Mouse (Mus musculus) macrophage (primary cell): Measurements from ENCODE around the gene Gramd1b. TPM values are rescaled to one million over a fixed set of nuclear protein-coding genes. Genes with fewer than 3 reads are reported as not detected.
"Not testable (repeated sequence)": the region's sequence is repeated elsewhere in the genome, so short reads cannot be mapped to it uniquely, and the experiment has no call there.

Experiments used
- H3K27ac ChIP-seq: fragments of 350-480 bp; formaldehyde crosslinking; 2 replicates; pipeline ENCODE4 v1.9.0; 2021
- H3K36me3 ChIP-seq: fragments of 350-480 bp; formaldehyde crosslinking; 2 replicates; pipeline ENCODE4 v1.9.0; 2021; ENCODE audit errors: inconsistent target
- H3K4me3 ChIP-seq: fragments of 350-480 bp; formaldehyde crosslinking; 2 replicates; pipeline ENCODE4 v1.9.0; 2021; ENCODE audit errors: inconsistent target
- H3K79me2 ChIP-seq: fragments of 350-480 bp; formaldehyde crosslinking; 2 replicates; pipeline ENCODE4 v1.9.0; 2021; ENCODE audit errors: inconsistent target
- WGBS: methylation state at CpG from one replicate; pipeline ENCODE4 v1.1.7; 2026; ENCODE audit warnings: inconsistent platforms; ENCODE audit not compliant: missing documents; 5-methylcytosine and 5-hydroxymethylcytosine counted together
- polyA plus RNA-seq: library from polyadenylated mRNA; stranded (reverse); fragments of 250-400 nt; gene quantifications from 3 replicates; pipeline ENCODE4 v1.2.4, GENCODE M21; 2018; ENCODE audit warnings: inconsistent platforms

Gramd1b gene
- polyA plus RNA-seq, 1 experiment from 2014 or later: 73.4 TPM

DNA sequence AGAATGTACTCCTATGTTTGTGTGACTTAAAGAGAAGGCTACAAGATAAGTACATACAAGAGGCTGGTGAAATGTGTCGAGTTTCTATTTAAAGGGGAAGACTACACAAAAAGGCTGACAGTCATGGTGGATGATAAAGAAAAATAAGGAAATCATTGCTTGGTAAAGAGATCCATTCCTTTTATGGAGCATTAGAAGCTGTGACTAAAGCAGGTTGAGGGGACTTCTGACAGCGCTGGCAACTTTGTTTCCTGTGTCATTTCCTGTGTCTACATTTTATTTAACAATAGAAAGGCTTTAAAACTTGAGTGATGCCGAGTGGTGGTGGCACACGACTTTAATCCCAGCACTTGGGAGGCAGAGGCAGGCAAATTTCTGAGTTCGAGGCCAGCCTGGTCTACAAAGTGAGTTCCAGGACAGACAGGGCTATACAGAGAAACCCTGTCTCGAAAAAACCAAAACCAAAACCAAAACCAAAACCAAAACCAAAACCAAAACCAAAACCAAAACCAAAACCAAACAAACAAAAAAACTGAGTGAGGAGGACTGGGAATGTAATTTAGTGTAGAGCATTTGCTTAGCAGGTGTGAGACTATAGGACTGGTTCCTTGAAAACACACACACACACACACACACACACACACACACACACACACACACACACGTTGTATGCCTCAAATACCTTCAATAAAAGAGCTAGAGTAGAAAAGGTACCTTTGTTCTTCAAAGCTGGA is 48.7 kb downstream of the Gramd1b start:
- not testable (repeated sequence) for H3K79me2 ChIP-seq, H3K27ac ChIP-seq, H3K36me3 ChIP-seq, H3K4me3 ChIP-seq
- WGBS: 50% methylated on average over 7 of the region's 7 CpGs

DNA sequence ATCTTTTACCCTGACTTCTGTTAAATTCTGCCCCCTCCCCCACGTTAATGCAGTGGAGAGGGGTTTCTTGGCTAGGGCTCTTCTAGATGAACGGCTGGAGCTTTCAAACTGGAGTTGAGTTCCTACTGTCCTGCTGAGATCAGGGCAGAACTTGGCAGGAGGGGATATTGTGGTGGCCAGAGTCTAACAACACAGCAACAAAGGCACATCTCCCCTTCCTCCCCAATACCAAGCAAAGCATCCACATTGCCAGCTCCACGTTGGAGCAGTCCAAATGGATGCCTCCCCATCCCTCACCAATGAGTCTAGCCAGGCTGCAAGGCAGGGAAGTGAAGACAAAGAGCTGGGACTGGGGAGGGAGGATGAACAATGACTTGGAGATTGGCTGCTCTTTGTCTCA is 49.9 kb downstream of the Gramd1b start:
- Histone ChIP-seq H3K4me3 (no peak overlapping the region), H3K27ac (no peak overlapping the region), H3K79me2 (no peaks in the 10 kb centered on the region), H3K36me3 (no peaks in the 10 kb centered on the region)
- 92% methylated on average over 3 of the region's 3 CpGs for WGBS

- H3K4me3 ChIP-seq: no peak overlapping the region
- no peaks in the 10 kb centered on the region for H3K79me2 ChIP-seq
- WGBS: 48% methylated on average over 4 of the region's 4 CpGs
Observed at GRCm38 (mm10) chr9:40479333-40479732, 51.9 kb downstream of the Gramd1b start.

GRCm38 (mm10) chr9:40478146-40478900 is 52.9 kb downstream of the Gramd1b start:
- H3K79me2 ChIP-seq: no peaks in the 10 kb centered on the region
- no peaks in the 10 kb centered on the region for H3K36me3 ChIP-seq
- no peak overlapping the region for H3K27ac ChIP-seq
- H3K4me3 ChIP-seq: no peak overlapping the region
- 89% methylated on average over 8 of the region's 9 CpGs for WGBS

More at GRCm38 (mm10) chr9:40479333-40479732, 51.9 kb downstream of the Gramd1b start:
- Histone ChIP-seq H3K27ac (no peak overlapping the region), H3K36me3 (no peaks in the 10 kb centered on the region)

DNA sequence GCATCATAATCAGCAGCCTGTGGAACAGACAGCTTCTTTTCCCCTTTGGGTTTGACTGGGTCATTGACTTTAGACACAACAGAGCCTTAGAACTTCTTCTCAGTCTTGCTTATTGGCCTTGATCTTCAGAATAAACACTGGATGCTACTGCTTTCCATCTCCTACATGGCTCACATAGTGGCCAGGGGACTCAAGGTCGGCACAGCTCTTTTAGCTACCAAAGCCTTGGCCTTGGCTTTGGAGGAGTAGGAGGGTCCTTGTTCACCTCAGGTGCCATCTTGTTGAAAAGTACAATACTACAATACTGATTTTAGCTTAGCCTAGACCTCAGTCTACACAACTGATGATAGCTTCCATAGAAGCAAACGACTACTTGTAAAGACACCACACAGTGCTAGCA is 53.6 kb downstream of the Gramd1b start:
- Histone ChIP-seq H3K36me3 (no peaks in the 10 kb centered on the region), H3K27ac (no peak overlapping the region), H3K79me2 (no peaks in the 10 kb centered on the region), H3K4me3 (no peak overlapping the region)
- 83% methylated on average over 2 of the region's 2 CpGs for whole genome bisulfite sequencing

- WGBS: 92% methylated on average over 11 of the region's 11 CpGs
- no peak overlapping the region for H3K4me3 ChIP-seq
- H3K27ac ChIP-seq: no peak overlapping the region
- H3K79me2 ChIP-seq: no peaks in the 10 kb centered on the region
- no peaks in the 10 kb centered on the region for H3K36me3 ChIP-seq
Observed at GRCm38 (mm10) chr9:40476098-40476497, 55.1 kb downstream of the Gramd1b start.

DNA sequence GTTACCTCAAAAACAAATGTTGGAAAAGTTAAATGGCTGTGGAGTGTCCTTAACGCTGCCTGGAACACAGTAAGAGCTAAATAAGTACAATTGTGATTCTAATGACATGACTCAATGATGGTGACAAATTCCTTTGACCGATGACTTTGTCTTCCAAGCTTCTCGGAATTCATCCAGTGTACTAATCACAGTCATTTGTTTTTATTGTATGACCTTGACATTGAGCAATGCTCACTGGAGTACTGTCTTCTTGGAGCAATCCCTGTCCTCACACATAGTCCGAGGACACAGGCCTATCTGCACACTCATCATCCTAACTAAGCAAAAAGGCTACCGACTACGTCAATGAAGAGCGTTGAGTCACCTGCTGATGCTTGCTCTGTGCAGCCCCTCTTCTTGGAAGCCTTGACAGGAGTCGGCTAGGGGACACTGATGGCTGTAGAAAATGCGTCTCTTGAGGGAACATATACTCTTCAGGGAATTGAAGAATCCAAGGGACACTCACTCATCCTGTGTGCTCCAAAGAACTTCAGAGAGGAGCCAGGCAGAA is 58.1 kb downstream of the Gramd1b start:
- Histone ChIP-seq H3K27ac (no peak overlapping the region), H3K36me3 (no peaks in the 10 kb centered on the region), H3K79me2 (no peaks in the 10 kb centered on the region), H3K4me3 (no peak overlapping the region)
- WGBS: 95% methylated on average over 9 of the region's 9 CpGs

DNA sequence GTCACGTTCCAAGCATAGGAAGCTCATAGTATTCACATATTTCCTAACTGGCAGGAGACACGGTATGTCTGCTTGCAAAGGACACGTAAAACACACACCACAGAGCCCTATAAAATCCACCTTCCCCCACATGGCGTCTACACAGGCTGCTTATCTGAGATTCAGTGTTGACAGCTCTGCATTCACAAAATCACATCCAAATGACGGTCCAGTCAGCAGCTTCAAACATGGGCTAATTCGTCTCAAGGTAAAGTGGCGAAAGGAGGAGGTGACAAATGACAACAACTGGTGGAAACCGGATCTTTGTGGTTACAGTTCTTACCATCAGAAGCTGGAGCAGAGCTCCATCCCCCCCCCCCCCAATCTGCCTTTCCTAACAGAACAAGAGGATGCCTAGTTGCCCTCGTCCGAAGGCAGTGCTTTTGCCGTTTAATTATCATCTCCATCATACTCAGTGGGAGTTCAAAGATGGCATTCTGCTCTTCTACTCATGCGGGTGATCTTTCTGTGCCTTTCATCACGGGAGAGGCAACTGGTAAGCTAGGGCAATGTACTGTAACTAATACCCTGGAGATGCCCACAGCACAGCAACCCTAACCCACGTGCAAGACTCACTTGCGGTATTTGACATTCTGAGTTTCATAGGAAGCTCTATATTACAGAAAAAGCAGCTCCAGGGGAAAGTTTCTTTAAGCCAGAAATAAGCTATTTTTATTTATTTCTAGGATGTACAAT is 61.6 kb downstream of the Gramd1b start:
- no peak overlapping the region for H3K4me3 ChIP-seq
- WGBS: 81% methylated on average over 15 of the region's 15 CpGs

DNA sequence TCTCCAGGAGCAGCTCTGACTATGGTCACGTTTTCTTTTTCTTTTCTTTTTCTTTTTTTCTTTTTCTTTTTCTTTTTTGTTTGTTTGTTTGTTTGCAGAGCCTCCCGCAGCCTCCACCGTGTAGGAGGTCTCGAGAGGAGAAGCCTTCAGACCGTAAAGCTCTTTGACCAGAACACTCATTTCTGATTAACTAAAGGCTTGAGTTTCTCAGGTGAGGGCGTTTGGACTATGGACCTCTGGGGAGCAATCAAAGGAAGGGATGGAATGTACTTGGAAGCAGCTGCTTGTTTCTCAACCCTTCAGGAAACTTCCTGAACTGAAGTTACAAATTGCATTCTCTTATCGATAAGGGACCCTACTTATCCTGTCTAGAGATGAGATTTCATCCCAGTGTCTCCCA is 64.4 kb downstream of the Gramd1b start:
- no peaks in the 10 kb centered on the region for H3K36me3 ChIP-seq
- 70% methylated on average over 6 of the region's 7 CpGs for WGBS
- no peak overlapping the region for H3K4me3 ChIP-seq
- no peak overlapping the region for H3K27ac ChIP-seq
- H3K79me2 ChIP-seq: no peaks in the 10 kb centered on the region

More for the DNA sequence above, 61.6 kb downstream of the Gramd1b start:
- Histone ChIP-seq H3K36me3 (no peaks in the 10 kb centered on the region), H3K27ac (no peak overlapping the region), H3K79me2 (no peaks in the 10 kb centered on the region)

DNA sequence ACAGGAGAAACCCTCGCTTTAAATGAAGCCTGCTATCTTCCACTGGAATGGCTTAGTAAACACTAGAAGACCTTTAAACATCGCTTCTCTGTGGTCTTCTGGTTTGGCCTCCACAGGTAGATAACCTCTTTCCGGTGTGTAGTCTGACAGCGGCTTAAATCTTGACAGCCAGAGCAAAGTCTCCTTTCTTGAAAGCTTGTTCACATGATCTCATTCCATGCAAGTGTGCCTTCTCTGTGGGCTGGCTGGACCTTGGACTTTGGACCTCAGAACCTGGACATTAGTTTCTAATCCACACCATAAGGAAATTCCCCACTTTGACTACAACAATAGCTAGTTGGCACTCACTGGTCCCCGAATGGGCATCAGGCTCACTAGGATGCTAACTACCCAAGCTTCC is 65.6 kb downstream of the Gramd1b start:
- no peaks in the 10 kb centered on the region for H3K79me2 ChIP-seq
- H3K4me3 ChIP-seq: no peak overlapping the region
- no peaks in the 10 kb centered on the region for H3K36me3 ChIP-seq
- 93% methylated on average over 5 of the region's 5 CpGs for WGBS
- H3K27ac ChIP-seq: no peak overlapping the region

DNA sequence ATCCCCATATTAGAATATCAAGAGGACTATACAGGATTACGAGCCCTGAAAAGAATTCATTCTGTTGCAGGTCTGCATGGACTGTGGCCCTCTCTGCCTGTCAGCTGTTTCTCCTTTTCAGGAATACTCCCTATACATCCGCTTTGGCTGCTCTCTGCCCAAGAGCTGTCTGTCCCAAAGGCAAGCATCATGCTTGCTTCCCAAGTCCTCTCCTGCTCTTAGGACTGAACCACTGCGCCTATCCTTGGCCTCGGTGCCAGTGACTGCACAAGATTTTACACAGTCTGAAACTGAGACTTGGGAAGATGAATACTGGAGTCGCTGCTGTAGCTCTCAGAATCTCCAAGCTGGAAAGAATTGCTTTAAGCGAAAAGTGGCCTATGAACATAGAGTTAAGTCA is 68.8 kb downstream of the Gramd1b start:
- Histone ChIP-seq H3K79me2 (no peaks in the 10 kb centered on the region), H3K27ac (no peak overlapping the region), H3K4me3 (no peak overlapping the region), H3K36me3 (no peaks in the 10 kb centered on the region)
- WGBS: 95% methylated on average over 6 of the region's 6 CpGs

GRCm38 (mm10) chr9:40460781-40461180 is 70.4 kb downstream of the Gramd1b start:
- H3K4me3 ChIP-seq: no peak overlapping the region
- H3K27ac ChIP-seq: no peak overlapping the region
- no peaks in the 10 kb centered on the region for H3K36me3 ChIP-seq
- H3K79me2 ChIP-seq: peaks cover 12% of the 10 kb centered on the region
- 38% methylated on average over 6 of the region's 6 CpGs for WGBS

DNA sequence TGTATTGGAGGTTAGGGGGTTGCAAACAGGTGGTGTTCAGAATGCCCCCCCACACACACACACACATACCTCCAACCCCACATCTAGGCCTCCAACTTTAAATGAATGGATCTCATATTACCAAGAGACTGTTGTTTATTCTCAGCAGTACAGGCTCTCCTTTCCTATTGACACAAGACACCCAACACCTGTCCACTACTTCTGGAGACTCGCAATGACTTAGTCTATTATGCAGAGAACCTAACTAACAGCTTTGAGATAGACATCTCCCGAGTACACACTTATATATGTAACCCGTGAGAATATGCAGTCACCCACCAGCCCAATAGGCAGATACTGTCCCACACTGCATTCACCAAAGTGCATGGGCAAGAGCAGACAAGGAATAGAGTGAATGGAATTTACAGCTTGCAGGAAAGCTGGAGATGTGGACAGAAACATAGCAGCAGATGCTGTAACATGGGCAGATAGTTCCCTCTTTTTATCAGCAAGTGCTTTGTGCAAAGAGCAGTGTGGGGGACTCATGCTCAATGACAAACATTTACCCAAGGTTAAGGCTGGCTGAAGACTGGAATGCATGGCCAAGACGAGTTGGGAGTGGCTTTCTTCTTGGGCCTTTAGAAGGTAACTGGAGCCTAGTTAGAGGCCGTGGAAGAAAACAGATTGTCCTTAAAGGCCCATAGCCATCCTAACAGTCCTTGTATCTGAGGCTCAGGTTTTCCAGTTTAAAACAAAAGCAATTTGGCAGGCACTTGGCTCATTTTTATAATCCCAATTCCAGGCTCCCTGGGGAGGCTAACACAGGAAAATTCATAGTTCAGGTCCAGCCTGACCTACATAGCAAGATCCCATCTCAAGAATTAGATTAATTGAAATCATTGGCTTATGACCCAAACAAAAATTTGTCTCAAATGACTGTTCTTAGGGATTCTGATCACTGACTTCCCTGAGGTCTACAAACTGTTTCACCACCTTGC is 71.6 kb downstream of the Gramd1b start:
- Histone ChIP-seq H3K36me3 (no peaks in the 10 kb centered on the region), H3K4me3 (no peak overlapping the region), H3K27ac (no peak overlapping the region), H3K79me2 (peaks cover 18% of the 10 kb centered on the region)
- WGBS: 88% methylated on average over 5 of the region's 5 CpGs
